Mouse (Mus musculus): ENCODE results near the gene Pef1.

Pef1 gene

GRCm38 (mm10) chr4:130176156-130176720 lies 73.9 kb downstream of the Pef1 start:
- DNase-seq (ENCODE audit: low spot score in 2 of 2) = no peak

GRCm38 (mm10) chr4:130177087-130177486 lies 74.7 kb downstream of the Pef1 start:
- no peak for DNase-seq (ENCODE audit: low spot score in 2 of 2)

- DNase-seq (ENCODE audit: low spot score in 2 of 2) = no peak
These were observed 75.2 kb downstream of the Pef1 start for GRCm38 (mm10) chr4:130177536-130177935.
